Comparison of ENCODE assay signal across 10 mouse cellular contexts in the genomic region with DNA sequence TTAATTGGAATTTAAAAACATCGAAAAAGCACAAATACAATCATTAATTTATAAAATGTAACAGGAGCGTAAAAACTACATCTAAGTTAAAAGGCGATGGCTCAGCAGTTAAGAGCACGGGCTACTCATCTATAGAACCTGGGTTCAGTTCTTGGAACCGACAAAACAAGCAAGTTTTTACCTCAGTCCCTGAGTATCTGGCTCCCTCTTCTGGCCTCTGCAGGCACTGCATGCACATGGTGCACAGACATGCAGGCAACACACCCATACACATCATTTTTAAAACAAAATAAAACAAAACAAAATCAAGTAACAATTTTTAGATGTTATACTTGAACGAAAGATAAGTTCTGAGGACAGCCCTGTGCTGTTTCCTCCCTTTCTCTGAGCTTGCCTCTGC.
A peak's percentile ranks its signal among the peaks of the same experiment; 100 is the strongest.
DNase-seq lines count a peak whose midpoint lies in the region; ATAC-seq and TF ChIP-seq lines count a peak whose summit lies in the region.
"Had no signal": no experiment of that assay in that cellular context is flagged by ENCODE, and none has a peak within 500 bp of the region (broad histone marks: within the 10 kb centered on the region; RNA-seq: fewer than 3 reads in every experiment).

No protein-coding gene starts in this region.

- no peak overlapping the region for H3K9ac ChIP-seq in lung, postnatal 0 days (replicated peaks; ENCODE audit: low read depth)
- no peak overlapping the region for H3K9ac ChIP-seq in forebrain, embryonic 13.5 days
- H3K9ac ChIP-seq: embryonic facial prominence, embryonic 15.5 days; neural tube, embryonic 13.5 days had no signal

- 95% methylated on average over 6 of the region's 6 CpGs for WGBS in lung, postnatal 0 days
- 92% methylated on average over 6 of the region's 6 CpGs for WGBS in forebrain, embryonic 13.5 days

- no peak for TF ChIP-seq EP300 in lung, postnatal 0 days (IDR thresholded peaks at IDR 0.05)

- DNase-seq in gastrocnemius, adult 2 months, result no peak
- no peak for DNase-seq in gastrocnemius, postnatal 25 days
- no peak for DNase-seq in lung, postnatal 0 days (ENCODE audit: low spot score)
- DNase-seq in lung, postnatal 14 days, result no peak
- peak; percentile 32 for DNase-seq in c-Kit-positive CD71-negative TER-119-negative erythroid progenitor cells, embryonic 14.5 days (ENCODE audit: low read depth)

- H3K9me3 ChIP-seq in lung, postnatal 0 days (ENCODE audit: low read length), result no peaks in the 10 kb centered on the region
- H3K9me3 ChIP-seq in forebrain, embryonic 13.5 days (replicated peaks), result no peaks in the 10 kb centered on the region
- H3K9me3 ChIP-seq: embryonic facial prominence, embryonic 15.5 days had no signal

- no peak overlapping the region for H3K4me3 ChIP-seq in gastrocnemius, adult 2 months
- H3K4me3 ChIP-seq in lung, postnatal 0 days (ENCODE audit: low read depth, low read length), result no peak overlapping the region
- H3K4me3 ChIP-seq in testis, adult 2 months (ENCODE audit: control insufficient read depth, low read depth, low read length), result no peak overlapping the region
- no peak overlapping the region for H3K4me3 ChIP-seq in forebrain, embryonic 13.5 days
- H3K4me3 ChIP-seq: embryonic facial prominence, embryonic 15.5 days; neural tube, embryonic 13.5 days had no signal

- no peak overlapping the region for H3K4me2 ChIP-seq in lung, postnatal 0 days (replicated peaks; ENCODE audit: low read depth, low read length)
- H3K4me2 ChIP-seq in forebrain, embryonic 13.5 days, result no peak overlapping the region
- H3K4me2 ChIP-seq: embryonic facial prominence, embryonic 15.5 days; neural tube, embryonic 13.5 days had no signal

- no peaks in the 10 kb centered on the region for H3K36me3 ChIP-seq in lung, postnatal 0 days (ENCODE audit: insufficient read depth, low read length)
- H3K36me3 ChIP-seq in testis, adult 2 months (ENCODE audit: control insufficient read depth, insufficient read depth, low read length), result no peaks in the 10 kb centered on the region
- H3K36me3 ChIP-seq in forebrain, embryonic 13.5 days (ENCODE audit: poor library complexity, severe bottlenecking), result 0 out of 2 replicates have a peak, but pooled peaks cover 8% of the 10 kb centered on the region

- no peaks in the 10 kb centered on the region for H3K27me3 ChIP-seq in lung, postnatal 0 days (replicated peaks; ENCODE audit: insufficient read depth, low read length)
- H3K27me3 ChIP-seq in testis, adult 2 months (ENCODE audit: control insufficient read depth, insufficient read depth, low read length), result no peaks in the 10 kb centered on the region
- no peaks in the 10 kb centered on the region for H3K27me3 ChIP-seq in forebrain, embryonic 13.5 days
- H3K27me3 ChIP-seq: embryonic facial prominence, embryonic 15.5 days; neural tube, embryonic 13.5 days had no signal

- no peak for TF ChIP-seq POLR2A in testis, adult 2 months (IDR thresholded peaks at IDR 0.05; ENCODE audit: control insufficient read depth, low read depth, low read length)

- intact Hi-C loops in gastrocnemius, adult 2 months (cut with DNase I), result no loop called here

- no peaks in the 10 kb centered on the region for H3K4me1 ChIP-seq in lung, postnatal 0 days (ENCODE audit: insufficient read depth, low read depth, low read length)
- no peaks in the 10 kb centered on the region for H3K4me1 ChIP-seq in testis, adult 2 months (ENCODE audit: control insufficient read depth, insufficient read depth, low read length)
- no peaks in the 10 kb centered on the region for H3K4me1 ChIP-seq in forebrain, embryonic 13.5 days
- H3K4me1 ChIP-seq: embryonic facial prominence, embryonic 15.5 days; neural tube, embryonic 13.5 days had no signal

- ATAC-seq in lung, postnatal 0 days, result no peak
- ATAC-seq in forebrain, embryonic 13.5 days, result no peak
- ATAC-seq in inflammation-experienced regulatory T-cells, adult 6 months, result no peak

- peak; percentile 58 for TF ChIP-seq CTCF in gastrocnemius, adult 2 months (IDR thresholded peaks at IDR 0.05)
- TF ChIP-seq CTCF in lung, postnatal 0 days (IDR thresholded peaks at IDR 0.05), result peak; percentile 61
- peak; percentile 64; the same call in 1 of the 2 replicates for TF ChIP-seq CTCF in testis, adult 2 months (IDR thresholded peaks at IDR 0.05; ENCODE audit: control insufficient read depth, insufficient read depth, insufficient replicate concordance, low read depth, low read length)

- no peak overlapping the region for H3K27ac ChIP-seq in gastrocnemius, adult 2 months
- H3K27ac ChIP-seq in lung, postnatal 0 days (ENCODE audit: low read length), result no peak overlapping the region
- no peak overlapping the region for H3K27ac ChIP-seq in testis, adult 2 months (ENCODE audit: control insufficient read depth, insufficient read depth, low read depth, low read length)
- no peak overlapping the region for H3K27ac ChIP-seq in forebrain, embryonic 13.5 days
- H3K27ac ChIP-seq: embryonic facial prominence, embryonic 15.5 days; neural tube, embryonic 13.5 days had no signal
